Mouse (Mus musculus) testis, postnatal 10 days (tissue): Measurements from ENCODE around the gene Ide.
A peak's percentile ranks its signal among the peaks of the same experiment; 100 is the strongest.

ENCODE experiments used
- DNase-seq: peaks from one replicate; pipeline ENCODE4 v3.0.0; 2021; ENCODE audit warnings: low spot score

Ide gene

GRCm38 (mm10) chr19:37337752-37338151, at the start of gene Ide:
Gene Ide (minus strand): TSS chr19:37337852.
- DNase-seq, result no peak

GRCm38 (mm10) chr19:37386126-37386525, 48.5 kb upstream of the Ide start:
- DNase-seq, result no peak

- DNase-seq, result no peak
These were observed 41.2 kb upstream of the Ide start for GRCm38 (mm10) chr19:37378816-37379215.

- DNase-seq, result no peak
These were observed 39.8 kb upstream of the Ide start for GRCm38 (mm10) chr19:37377404-37377990.

GRCm38 (mm10) chr19:37376841-37377240, 39.2 kb upstream of the Ide start:
- DNase-seq, result no peak

- peak; percentile 98 for DNase-seq
These were observed 38.3 kb upstream of the Ide start, which contains the start of gene Kif11 for GRCm38 (mm10) chr19:37375755-37376615. Gene Kif11 (plus strand): TSS chr19:37376403.

- DNase-seq, result no peak
These were observed 37.5 kb upstream of the Ide start for GRCm38 (mm10) chr19:37374941-37375754.

- DNase-seq, result no peak
These were observed 32.7 kb upstream of the Ide start for GRCm38 (mm10) chr19:37370356-37370755.

GRCm38 (mm10) chr19:37369921-37370320, 32.3 kb upstream of the Ide start:
- DNase-seq, result no peak

GRCm38 (mm10) chr19:37368990-37369389, 31.3 kb upstream of the Ide start:
- no peak for DNase-seq

GRCm38 (mm10) chr19:37363128-37363939, 25.7 kb upstream of the Ide start:
- no peak for DNase-seq

GRCm38 (mm10) chr19:37362545-37362944, 24.9 kb upstream of the Ide start:
- no peak for DNase-seq

- DNase-seq, result no peak
These were observed 22.4 kb upstream of the Ide start for GRCm38 (mm10) chr19:37360044-37360443.

GRCm38 (mm10) chr19:37353331-37353730, 15.7 kb upstream of the Ide start:
- no peak for DNase-seq

- DNase-seq, result no peak
These were observed 15.1 kb upstream of the Ide start for GRCm38 (mm10) chr19:37352756-37353155.

GRCm38 (mm10) chr19:37348952-37349351, 11.3 kb upstream of the Ide start:
- DNase-seq, result no peak

- DNase-seq, result no peak
These were observed 10.7 kb upstream of the Ide start for GRCm38 (mm10) chr19:37348331-37348730.

- DNase-seq, result no peak
These were observed 8.6 kb upstream of the Ide start for GRCm38 (mm10) chr19:37346258-37346657.

- no peak for DNase-seq
These were observed 6.2 kb upstream of the Ide start for GRCm38 (mm10) chr19:37343899-37344298.

- no peak for DNase-seq
These were observed 3.3 kb upstream of the Ide start for GRCm38 (mm10) chr19:37340931-37341330.

GRCm38 (mm10) chr19:37340495-37340894, 2.8 kb upstream of the Ide start:
- no peak for DNase-seq

- DNase-seq, result no peak
These were observed 2.3 kb downstream of the Ide start for GRCm38 (mm10) chr19:37335392-37335791.
